Mouse (Mus musculus) right cerebral cortex, postnatal 36 days (tissue): Measurements from ENCODE around the gene Mrgprf.

Experiments
- DNase-seq, 2 experiments: peaks; one replicate each; pipeline ENCODE4 v3.0.0; 2022; ENCODE audit warnings: low spot score in 2 of 2, mixed read lengths in 1 of 2

The Mrgprf gene

DNA sequence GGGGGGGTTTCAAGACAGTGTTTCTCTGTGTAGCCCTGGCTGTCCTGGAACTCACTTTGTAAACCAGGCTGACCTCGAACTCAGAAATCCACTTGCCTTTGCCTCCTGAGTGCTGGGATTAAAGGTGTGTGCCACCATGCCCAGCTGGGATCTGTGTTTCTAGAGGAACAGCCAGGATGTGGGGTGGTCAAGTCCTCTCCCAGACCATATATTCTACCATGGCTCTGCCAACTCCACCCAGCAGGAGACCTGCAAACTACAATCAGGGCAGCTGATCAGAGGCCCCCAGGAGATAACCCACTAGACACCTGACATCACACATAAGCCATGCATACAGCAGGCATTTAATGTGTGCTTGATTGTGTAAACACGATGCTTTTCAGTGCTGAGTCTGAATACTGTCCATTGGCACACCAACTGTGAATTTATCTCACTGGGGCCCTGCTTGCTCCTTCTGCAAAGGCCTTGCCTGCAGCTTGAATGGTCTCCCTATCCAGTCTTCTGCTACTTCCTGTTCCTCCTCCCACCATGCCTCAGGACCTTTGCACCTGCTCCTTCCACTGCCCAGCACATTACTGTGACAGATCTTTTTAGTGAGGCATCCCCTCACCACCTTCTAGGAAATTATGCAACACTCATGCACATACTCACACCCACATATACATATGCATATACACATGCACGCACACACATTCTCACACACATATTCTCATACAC lies 35.1 kb downstream of the Mrgprf start:
- DNase-seq: no peak

DNA sequence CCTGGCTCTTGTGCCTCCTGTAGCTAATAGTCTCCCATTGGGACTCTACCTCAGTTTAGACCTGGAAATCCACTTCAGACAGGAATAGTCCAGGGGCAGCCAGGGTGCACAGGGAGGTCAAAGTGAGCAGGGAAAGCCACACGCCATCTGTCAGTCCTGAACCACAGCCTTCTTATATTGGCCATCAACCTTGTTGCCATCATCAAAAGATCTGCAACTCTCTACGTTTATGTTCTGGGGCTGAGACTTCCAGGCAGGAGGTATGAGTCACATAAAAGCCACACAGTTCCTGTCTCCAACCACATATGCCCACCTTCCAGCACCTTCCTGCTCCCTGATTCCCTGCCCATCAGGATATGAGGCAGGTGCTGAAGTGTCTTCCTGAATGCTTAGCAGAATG lies 37.3 kb downstream of the Mrgprf start:
- no peak for DNase-seq

DNA sequence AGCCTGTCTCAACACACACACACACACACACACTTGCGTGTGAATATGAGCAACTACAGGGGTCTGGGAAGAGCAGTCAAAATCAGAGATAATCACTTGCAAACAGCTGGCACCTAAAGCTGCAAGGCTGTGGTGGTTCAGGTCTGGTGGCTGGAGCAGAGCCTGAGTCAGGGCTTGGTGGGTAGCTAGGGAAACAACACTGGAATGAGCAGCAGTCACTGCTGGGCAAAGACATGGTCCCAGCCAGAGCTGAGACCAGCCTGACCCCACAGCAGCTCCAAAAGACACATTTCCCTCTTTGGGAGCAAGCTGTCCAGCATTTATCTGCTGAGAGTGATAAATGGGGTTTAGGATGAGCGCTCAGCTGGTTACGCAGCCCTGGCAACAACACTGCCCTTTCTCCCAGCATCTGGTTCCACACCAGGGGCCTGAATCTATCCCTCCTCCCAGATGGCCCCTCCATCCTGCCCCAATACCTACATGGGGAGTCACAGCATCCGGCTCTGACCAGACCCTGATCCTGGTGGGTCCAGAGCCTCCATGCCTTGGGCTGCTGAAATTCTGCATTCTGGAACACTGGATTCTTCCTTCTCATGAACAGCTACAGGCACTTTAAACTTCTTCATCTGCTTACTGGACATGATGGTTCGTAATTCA lies 39.7 kb downstream of the Mrgprf start:
- no peak for DNase-seq
